Mouse (Mus musculus) induced T-regulatory cell, adult 2 months (primary cell): ENCODE measurements around the gene Ube2j1.

Source experiments
- DNase-seq: peaks from one replicate; pipeline ENCODE4 v3.0.0-alpha.2; 2012; ENCODE audit warnings: low read depth

Ube2j1 gene

DNA sequence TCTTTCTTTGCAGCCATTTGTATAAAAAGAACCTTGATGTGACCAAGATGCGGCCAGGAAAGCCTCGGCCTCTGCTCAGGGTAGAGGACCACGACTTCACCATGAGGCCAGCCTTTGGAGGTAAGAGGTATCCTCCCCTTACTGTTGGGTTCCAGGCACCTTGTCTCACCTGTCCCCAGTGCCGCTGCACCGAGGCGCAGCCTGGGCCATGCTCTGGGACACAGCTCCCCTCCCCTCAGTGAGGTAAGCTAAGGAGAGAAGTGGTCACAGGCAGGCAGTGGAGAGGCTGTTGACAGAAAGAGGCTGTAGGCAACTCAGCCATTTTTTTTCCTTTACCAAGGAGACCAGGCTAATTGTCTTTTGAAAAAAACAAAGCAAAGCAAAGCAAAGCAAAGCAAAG, 40.1 kb downstream of the Ube2j1 start:
- no peak for DNase-seq

DNA sequence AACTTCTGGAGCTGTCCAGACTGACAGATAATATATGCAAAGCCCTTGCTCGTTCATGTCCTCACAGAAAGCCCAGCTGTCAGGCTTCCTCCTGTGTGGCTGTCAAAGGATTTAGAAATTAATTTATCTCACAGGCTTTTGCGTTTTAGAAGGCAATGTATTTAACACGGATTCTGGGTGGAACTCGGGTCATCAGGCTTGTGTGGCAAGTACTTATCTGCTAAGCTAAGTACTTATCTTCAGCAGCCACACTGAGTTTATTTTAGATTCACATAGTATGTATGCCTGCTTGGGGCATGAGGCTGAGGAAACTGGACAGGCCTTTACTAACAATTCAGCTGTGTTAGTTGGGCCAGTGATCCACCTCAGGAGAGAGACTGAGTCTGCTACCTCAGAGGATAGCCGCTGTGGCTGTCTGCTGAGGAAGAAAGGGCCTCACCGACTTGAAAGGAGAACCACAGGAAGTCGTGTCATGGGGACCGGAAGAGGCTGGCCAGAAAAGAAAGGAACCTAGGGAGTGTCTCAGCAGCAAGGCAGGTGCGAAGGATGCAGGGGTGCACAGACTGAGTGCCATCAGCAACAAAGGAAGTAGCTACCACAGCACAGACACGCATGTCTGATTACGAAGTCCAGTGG, 41.4 kb downstream of the Ube2j1 start:
- peak; percentile 85 for DNase-seq

DNA sequence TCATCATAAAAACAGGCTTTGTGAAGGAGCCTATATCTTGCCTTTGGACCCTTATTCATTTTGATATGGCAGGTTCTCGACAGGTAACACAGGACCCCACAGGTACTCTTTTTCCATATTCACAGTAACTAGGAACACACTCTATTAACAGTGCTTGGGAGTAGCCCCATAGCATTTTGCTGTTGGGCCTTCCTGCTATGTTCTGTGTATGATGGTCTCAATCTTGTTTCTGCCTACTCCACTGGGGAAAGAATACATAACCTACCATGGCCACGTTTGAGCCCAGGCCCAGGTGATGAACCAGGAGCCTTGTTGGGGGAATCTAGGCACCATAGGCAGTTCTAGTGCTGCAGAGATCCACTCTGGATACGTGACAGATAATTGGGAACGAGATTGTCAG, 43.2 kb downstream of the Ube2j1 start:
- no peak for DNase-seq

DNA sequence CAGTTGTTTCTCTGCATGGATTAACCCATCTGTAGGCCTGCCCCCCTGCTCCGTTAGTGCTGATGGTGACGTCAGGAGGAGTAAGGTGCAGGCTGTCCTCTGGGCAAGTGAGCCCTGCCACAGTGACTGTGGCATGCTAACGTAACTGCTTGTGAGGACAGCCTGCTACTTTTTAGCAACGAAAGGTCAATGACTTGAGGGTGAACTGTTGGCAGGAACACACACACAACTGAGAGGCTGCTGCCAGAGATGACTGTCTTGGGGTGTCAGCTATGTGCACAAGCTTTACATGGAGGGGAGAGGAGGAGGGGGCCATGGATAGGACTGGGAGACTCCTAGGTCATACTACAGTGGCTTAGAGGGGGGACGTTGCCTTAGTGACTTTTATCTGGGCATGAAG, 43.6 kb downstream of the Ube2j1 start:
- DNase-seq: no peak

DNA sequence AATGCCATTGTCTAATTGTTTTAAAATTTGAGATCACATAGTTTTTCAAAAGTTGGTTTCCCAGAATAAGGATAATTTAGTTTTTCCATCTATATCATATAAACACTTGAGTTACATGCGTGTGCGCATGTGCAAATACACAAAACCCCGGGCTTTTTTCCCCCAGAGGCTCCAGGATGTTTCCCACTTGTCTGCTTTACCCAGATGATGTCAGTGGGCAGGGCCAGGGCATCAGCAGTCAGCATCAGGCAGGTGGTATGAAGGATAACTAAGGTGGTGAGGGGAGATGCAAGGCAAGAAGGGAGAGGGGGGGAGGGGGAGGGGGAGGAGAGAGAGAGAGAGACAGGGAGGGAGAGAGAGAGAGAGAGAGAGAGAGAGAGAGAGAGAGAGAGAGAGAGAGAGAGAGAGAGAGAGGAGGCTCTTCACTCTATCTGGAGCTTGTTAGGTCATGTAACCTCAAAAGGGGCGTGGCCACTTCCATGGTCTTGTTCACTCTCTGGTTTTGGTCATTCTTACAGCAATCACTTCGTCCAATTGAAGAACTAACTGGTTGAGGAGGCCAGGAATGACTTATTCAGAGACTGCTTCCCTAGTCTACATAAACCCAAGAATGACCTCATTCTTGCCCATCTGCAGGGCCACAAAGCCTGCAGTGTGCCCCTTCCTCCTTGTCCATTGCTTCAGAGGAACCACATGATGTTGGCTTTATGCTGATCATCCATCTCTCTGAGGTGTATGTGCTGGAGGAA, 44.7 kb downstream of the Ube2j1 start:
- peak; percentile 20 for DNase-seq

DNA sequence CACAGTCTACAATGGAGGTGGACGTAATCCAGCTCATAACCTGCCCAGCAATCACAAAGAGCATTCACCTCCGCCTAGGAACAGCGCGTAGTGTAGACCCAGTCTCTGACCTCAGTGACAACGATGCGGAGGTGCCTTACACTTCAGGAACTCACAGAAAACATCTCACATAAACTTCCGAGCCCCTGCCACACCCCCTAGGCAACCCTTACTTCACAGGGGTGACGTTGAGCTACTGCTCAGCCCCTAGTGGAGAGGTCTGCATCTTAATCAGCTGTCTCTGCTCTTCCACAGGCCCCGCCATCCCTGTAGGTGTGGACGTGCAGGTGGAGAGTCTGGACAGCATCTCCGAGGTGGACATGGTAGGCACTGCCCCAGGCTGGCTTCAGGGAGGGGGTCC, 45.9 kb downstream of the Ube2j1 start:
- peak; percentile 47 for DNase-seq

DNA sequence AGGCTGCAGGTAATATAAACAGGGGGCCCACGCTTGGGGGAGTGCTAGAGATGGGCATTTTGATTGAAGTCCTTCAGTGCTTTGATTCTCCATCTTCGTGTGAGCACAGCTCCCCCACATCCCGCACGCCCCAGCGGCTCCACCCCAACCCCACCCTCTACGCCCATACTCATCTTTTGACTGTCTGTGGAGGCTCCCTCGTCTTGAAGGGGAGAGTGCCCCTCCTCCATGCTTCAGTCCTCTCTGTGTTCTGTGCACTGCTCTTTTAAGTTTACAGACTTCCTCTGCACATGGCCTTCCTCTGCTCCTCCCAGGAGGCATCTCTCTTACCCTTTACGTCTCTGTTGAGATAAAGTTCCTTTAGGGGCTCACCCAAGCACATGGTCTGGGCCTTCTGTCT, 46.5 kb downstream of the Ube2j1 start:
- DNase-seq: peak; percentile 46

DNA sequence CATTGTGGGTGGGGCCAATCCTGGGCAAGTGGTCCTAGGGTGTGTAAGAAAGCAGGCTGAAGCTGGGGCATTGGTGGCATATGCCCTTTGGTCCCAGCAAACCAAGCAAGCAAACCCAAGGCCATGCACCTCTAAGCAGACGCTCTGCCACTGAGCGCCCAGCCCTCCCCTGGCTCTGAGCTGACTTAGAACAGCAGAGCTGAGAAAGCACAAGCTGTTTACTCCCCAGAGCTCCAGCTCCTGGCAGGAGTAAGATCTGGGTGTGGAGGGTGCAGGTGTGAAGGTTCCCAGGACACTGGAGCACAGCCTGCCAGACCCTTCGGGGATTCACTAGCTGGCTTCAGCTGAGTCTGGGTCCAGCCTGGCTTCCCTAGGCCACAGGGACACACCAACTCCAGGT, 47.3 kb downstream of the Ube2j1 start:
- no peak for DNase-seq

DNA sequence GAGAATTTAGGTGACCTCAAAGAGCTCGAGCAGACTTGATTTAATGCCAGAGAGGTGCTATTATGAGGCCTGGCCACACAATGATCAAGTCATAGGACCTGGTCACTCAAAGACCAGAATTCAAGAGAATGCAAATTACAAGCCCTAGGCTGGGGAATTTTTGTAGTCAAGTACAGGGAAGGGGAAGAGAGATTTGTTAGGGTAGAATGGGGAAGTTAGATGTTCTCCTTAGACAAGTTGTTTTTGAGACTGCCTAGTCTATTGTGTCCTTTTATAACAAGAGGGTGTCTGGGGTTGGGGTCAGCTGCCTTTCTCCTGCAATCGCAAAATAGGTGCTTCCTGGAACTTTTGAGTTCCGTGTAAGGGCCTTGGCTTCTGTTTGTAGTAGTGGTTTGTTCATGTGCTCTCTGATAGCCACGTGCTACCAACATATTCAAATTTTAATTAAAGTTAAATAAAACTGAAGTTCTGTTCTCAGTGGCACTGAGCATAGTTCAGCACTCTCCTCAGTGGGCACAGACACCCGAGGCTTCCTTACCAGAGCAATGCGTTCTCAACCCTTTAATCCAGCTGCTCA, 68.0 kb downstream of the Ube2j1 start:
- no peak for DNase-seq
